Mouse (Mus musculus) small intestine, adult 2 months (tissue): ENCODE data around the gene Cc2d1a.
A peak's percentile ranks its signal among the peaks of the same experiment; 100 is the strongest.

Experiments used
- CTCF ChIP-seq: fragments of 200-500 bp; IDR thresholded peaks from 2 replicates; pipeline ENCODE4 v1.5.1; 2012; ENCODE audit warnings: low read depth, mild to moderate bottlenecking, control low read depth, inconsistent platforms, low read length, moderate library complexity, mixed read lengths; ENCODE audit not compliant: insufficient replicate concordance, insufficient read length; ENCODE audit errors: extremely low read depth
- POLR2A ChIP-seq: fragments of 200-500 bp; IDR thresholded peaks from 2 replicates; pipeline ENCODE4 v1.6.1; 2012; ENCODE audit warnings: low read depth, mild to moderate bottlenecking, control low read depth, inconsistent platforms, low read length, moderate library complexity

GRCm38 (mm10) chr8:84173861-84174260, 26.1 kb upstream of the Cc2d1a start:
- peak; percentile 68; the same call in 1 of the 2 replicates for TF ChIP-seq CTCF
- TF ChIP-seq POLR2A, result no peak
